Mouse (Mus musculus): Measurements from ENCODE around the gene Gramd2. TPM values are rescaled to one million over a fixed set of nuclear protein-coding genes. Genes with fewer than 3 reads are reported as not detected.

The Gramd2 gene
- polyA plus RNA-seq, 1 experiment from 2014 or later: 1.0 TPM

DNA sequence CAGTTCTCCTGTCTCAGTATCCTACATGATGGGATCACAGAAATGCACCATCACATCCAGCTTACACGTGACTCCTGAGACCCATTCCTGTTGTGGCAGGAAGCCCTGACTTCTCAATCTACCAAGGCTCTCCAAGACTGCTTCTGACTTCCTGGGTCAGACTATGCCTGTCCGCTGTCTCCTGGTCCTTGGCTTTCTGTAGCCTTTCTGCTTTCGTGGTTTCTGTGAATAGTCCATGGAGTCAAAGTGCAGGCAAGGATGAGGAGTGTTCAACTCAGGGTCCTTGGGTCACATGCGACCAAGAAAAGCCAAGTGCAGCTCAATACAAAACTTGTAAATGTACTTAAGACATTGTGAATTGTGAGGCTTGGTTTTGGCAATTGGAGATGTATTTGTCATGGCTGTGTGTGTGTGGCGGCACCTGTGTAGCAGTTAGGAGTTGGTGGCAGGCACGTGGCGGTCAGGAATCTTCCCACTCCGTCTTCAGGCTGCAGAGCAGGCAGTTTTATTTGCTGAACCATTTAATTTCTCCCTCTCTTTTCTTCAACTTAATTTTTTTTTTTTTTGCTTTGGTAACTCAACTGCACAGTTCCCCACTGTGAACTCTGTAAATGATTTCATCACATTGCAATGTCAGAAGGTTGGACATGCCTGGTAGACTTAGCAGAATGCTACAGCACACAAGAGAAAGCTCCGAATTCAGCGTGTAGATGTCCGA is 47.8 kb downstream of the Gramd2 start:
- Histone ChIP-seq H3K9ac (replicated peaks; ENCODE audit: low read length) (no peak overlapping the region), H3K36me3 (replicated peaks; ENCODE audit: control insufficient read depth, insufficient read depth, low read depth, low read length) (no peaks in the 10 kb centered on the region), H3K4me1 (ENCODE audit: control insufficient read depth, insufficient read depth, low read length) (no peaks in the 10 kb centered on the region; the same call in 1 of the 2 replicates), H3K9me3 (replicated peaks; ENCODE audit: control insufficient read depth, low read length) (no peaks in the 10 kb centered on the region), H3K27ac (replicated peaks; ENCODE audit: low read depth, low read length) (no peak overlapping the region), H3K4me2 (ENCODE audit: low read depth, low read length) (no peak overlapping the region), H3K27me3 (ENCODE audit: control insufficient read depth, insufficient read depth, low read length) (no peaks in the 10 kb centered on the region), H3K4me3 (ENCODE audit: low read depth, low read length) (no peak overlapping the region)
- DNase-seq (ENCODE audit: low spot score): no peak
- WGBS: 87% methylated on average over 11 of the region's 11 CpGs
- ATAC-seq (replicated peaks; ENCODE audit: insufficient number of reproducible peaks, low FRiP score, low TSS enrichment, low read depth): no peak

DNA sequence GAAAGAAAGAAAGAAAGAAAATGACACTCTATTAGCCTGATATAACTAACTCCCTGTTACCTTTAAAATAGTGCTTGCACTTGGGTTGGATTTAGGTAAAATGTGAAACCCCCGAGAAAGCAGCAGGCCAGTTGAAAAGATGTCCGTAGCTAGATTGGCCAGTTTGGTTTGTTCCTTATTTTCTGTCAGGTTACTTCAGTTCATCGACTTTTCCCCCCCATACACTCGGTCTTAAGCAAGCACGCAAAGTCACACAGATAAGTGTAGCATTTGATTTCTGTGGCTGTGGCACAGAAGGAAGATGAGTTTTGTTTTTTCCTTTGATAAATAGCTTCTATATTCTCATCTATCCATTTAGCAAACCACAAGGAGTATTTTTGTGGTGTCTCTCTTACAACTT is 51.2 kb downstream of the Gramd2 start:
- H3K4me2 ChIP-seq (ENCODE audit: low read depth, low read length): no peak overlapping the region
- no peaks in the 10 kb centered on the region for H3K36me3 ChIP-seq (replicated peaks; ENCODE audit: control insufficient read depth, insufficient read depth, low read depth, low read length)
- ATAC-seq (replicated peaks; ENCODE audit: insufficient number of reproducible peaks, low FRiP score, low TSS enrichment, low read depth) (no peak), DNase-seq (ENCODE audit: low spot score) (no peak)
- no peaks in the 10 kb centered on the region for H3K9me3 ChIP-seq (replicated peaks; ENCODE audit: control insufficient read depth, low read length)
- no peak overlapping the region for H3K9ac ChIP-seq (replicated peaks; ENCODE audit: low read length)
- no peaks in the 10 kb centered on the region for H3K27me3 ChIP-seq (ENCODE audit: control insufficient read depth, insufficient read depth, low read length)
- WGBS: 92% methylated on average over 5 of the region's 5 CpGs
- no peak overlapping the region for H3K4me3 ChIP-seq (ENCODE audit: low read depth, low read length)
- H3K4me1 ChIP-seq (ENCODE audit: control insufficient read depth, insufficient read depth, low read length): no peaks in the 10 kb centered on the region
- no peak overlapping the region for H3K27ac ChIP-seq (replicated peaks; ENCODE audit: low read depth, low read length)

DNA sequence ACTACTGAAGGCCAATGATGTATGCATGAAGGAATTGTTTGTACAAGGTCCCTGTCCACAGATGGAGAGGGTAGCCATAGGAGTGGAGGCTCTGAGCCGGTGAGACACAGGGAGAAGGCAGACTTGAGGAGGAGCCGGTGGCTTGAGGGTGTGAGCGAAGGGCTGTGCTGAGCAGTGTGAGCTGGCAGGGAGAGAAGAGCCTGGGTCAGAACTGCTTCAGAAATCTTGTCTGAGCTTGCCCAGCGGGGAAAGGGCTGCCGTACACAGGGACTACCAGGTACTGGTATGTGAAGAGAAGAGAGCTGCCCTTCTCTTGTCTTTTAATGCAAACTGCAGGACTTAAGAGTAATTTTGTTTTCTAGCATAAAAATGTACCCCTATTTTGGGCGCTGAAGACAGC is 53.1 kb downstream of the Gramd2 start:
- 66% methylated on average over 6 of the region's 6 CpGs for WGBS
- Histone ChIP-seq H3K27me3 (ENCODE audit: control insufficient read depth, insufficient read depth, low read length) (no peaks in the 10 kb centered on the region), H3K4me3 (ENCODE audit: low read depth, low read length) (no peak overlapping the region), H3K9ac (replicated peaks; ENCODE audit: low read length) (no peak overlapping the region), H3K4me2 (ENCODE audit: low read depth, low read length) (no peak overlapping the region), H3K27ac (replicated peaks; ENCODE audit: low read depth, low read length) (no peak overlapping the region), H3K36me3 (replicated peaks; ENCODE audit: control insufficient read depth, insufficient read depth, low read depth, low read length) (no peaks in the 10 kb centered on the region), H3K4me1 (ENCODE audit: control insufficient read depth, insufficient read depth, low read length) (no peaks in the 10 kb centered on the region), H3K9me3 (replicated peaks; ENCODE audit: control insufficient read depth, low read length) (no peaks in the 10 kb centered on the region)
- ATAC-seq (replicated peaks; ENCODE audit: insufficient number of reproducible peaks, low FRiP score, low TSS enrichment, low read depth): no peak
- DNase-seq (ENCODE audit: low spot score): no peak

DNA sequence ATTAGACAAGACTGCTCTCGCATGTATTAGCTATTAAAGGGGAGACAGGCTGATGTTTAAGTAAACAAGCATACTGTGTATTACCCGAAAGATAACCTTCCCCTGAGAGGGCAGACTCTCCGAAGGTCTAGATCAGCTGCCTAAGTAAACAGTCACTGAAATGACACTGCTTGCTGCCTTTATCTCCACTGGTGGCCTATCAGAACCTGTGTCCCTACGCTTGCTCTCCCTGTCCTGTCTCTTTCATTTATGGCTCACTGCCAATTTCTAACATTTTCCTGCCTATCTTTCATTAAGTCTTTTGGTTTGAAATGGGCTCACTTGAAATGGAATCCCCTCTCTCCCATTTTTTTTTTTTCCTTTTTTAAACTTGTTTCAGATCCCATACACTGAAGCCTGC is 55.5 kb downstream of the Gramd2 start:
- DNase-seq (ENCODE audit: low spot score) (no peak), ATAC-seq (replicated peaks; ENCODE audit: insufficient number of reproducible peaks, low FRiP score, low TSS enrichment, low read depth) (no peak)
- WGBS: 52% methylated on average over 4 of the region's 4 CpGs
- Histone ChIP-seq H3K4me2 (ENCODE audit: low read depth, low read length) (no peak overlapping the region), H3K27ac (replicated peaks; ENCODE audit: low read depth, low read length) (no peak overlapping the region), H3K36me3 (replicated peaks; ENCODE audit: control insufficient read depth, insufficient read depth, low read depth, low read length) (no peaks in the 10 kb centered on the region), H3K9me3 (replicated peaks; ENCODE audit: control insufficient read depth, low read length) (no peaks in the 10 kb centered on the region), H3K9ac (replicated peaks; ENCODE audit: low read length) (no peak overlapping the region), H3K4me3 (ENCODE audit: low read depth, low read length) (no peak overlapping the region), H3K27me3 (ENCODE audit: control insufficient read depth, insufficient read depth, low read length) (no peaks in the 10 kb centered on the region), H3K4me1 (ENCODE audit: control insufficient read depth, insufficient read depth, low read length) (no peaks in the 10 kb centered on the region)

DNA sequence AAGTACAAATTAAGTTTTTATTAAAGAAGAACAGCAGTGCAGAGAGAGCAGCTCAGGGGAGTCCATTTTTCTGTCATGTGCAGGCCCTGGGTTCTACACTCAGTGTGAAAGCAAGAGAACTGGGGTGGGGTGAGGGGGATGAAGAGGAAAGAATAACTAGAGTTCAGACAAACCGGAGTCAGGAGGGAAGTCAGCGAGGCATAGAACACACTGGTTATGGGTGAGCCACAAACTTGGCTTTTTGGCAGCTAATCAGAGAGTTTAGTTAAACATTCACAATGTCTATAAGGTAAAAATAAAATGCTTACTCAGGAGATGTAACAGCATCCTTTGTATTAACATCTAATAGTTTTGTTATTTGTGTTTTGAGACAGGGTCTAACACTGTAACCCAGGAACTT is 60.6 kb downstream of the Gramd2 start:
- Histone ChIP-seq H3K36me3 (replicated peaks; ENCODE audit: control insufficient read depth, insufficient read depth, low read depth, low read length) (no peaks in the 10 kb centered on the region), H3K4me1 (ENCODE audit: control insufficient read depth, insufficient read depth, low read length) (no peaks in the 10 kb centered on the region), H3K4me3 (ENCODE audit: low read depth, low read length) (no peak overlapping the region), H3K4me2 (ENCODE audit: low read depth, low read length) (no peak overlapping the region), H3K9ac (replicated peaks; ENCODE audit: low read length) (no peak overlapping the region), H3K27me3 (ENCODE audit: control insufficient read depth, insufficient read depth, low read length) (no peaks in the 10 kb centered on the region), H3K9me3 (replicated peaks; ENCODE audit: control insufficient read depth, low read length) (no peaks in the 10 kb centered on the region), H3K27ac (replicated peaks; ENCODE audit: low read depth, low read length) (no peak overlapping the region)
- DNase-seq (ENCODE audit: low spot score): no peak
- WGBS: 92% methylated on average over 2 of the region's 2 CpGs
- ATAC-seq (replicated peaks; ENCODE audit: insufficient number of reproducible peaks, low FRiP score, low TSS enrichment, low read depth): no peak

DNA sequence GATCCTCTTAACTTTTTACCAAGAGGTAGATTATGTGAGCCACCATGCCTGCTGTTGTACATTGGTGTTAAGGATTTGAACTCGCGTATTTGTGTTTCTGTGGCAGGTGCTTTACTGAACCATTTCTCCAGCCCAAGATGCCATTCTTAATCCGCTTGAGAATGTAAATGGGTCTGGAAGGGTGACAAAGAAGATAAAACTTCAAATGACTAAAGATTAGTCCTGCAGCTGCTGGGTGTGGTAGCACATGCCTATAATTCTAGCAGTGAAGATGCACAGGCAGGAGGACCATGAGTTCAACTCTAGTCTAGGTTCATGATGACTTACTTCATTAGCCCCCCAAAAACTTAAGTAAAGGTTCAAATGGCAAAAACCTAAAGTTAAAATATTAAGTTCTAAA is 64.0 kb downstream of the Gramd2 start:
- Histone ChIP-seq H3K9me3 (replicated peaks; ENCODE audit: control insufficient read depth, low read length) (no peaks in the 10 kb centered on the region), H3K27ac (replicated peaks; ENCODE audit: low read depth, low read length) (no peak overlapping the region), H3K4me1 (ENCODE audit: control insufficient read depth, insufficient read depth, low read length) (no peaks in the 10 kb centered on the region), H3K36me3 (replicated peaks; ENCODE audit: control insufficient read depth, insufficient read depth, low read depth, low read length) (no peaks in the 10 kb centered on the region), H3K27me3 (ENCODE audit: control insufficient read depth, insufficient read depth, low read length) (no peaks in the 10 kb centered on the region), H3K9ac (replicated peaks; ENCODE audit: low read length) (no peak overlapping the region), H3K4me2 (ENCODE audit: low read depth, low read length) (no peak overlapping the region), H3K4me3 (ENCODE audit: low read depth, low read length) (no peak overlapping the region)
- WGBS: 95% methylated on average over 3 of the region's 3 CpGs
- ATAC-seq (replicated peaks; ENCODE audit: insufficient number of reproducible peaks, low FRiP score, low TSS enrichment, low read depth) (no peak), DNase-seq (ENCODE audit: low spot score) (no peak)

DNA sequence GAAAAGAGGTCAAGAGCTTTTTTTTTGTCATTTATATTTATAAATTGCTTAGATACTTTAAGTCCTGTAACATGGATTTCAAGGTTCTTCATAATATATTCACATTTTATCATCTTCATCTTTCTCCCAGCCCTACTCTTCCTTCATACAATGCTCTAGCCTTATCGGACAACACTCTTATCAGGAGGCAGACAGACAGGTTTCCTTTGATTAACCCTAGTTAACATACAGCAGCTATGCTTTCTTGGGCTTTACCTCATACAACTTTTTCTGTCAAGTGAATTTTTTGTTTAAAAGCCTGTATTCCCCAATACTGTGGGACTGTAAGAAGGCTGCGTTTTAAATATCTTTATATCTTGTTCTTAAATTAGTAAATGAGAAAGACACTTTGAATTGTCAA is 68.4 kb downstream of the Gramd2 start:
- DNase-seq (ENCODE audit: low spot score): no peak
- no peak overlapping the region for H3K4me3 ChIP-seq (ENCODE audit: low read depth, low read length)
- no peaks in the 10 kb centered on the region for H3K27me3 ChIP-seq (ENCODE audit: control insufficient read depth, insufficient read depth, low read length)
- no peak overlapping the region for H3K27ac ChIP-seq (replicated peaks; ENCODE audit: low read depth, low read length)
- no peak overlapping the region for H3K9ac ChIP-seq (replicated peaks; ENCODE audit: low read length)
- H3K9me3 ChIP-seq (replicated peaks; ENCODE audit: control insufficient read depth, low read length): no peaks in the 10 kb centered on the region
- WGBS: 91% methylated on average over 2 of the region's 2 CpGs
- no peaks in the 10 kb centered on the region; the same call in 1 of the 2 replicates for H3K4me1 ChIP-seq (ENCODE audit: control insufficient read depth, insufficient read depth, low read length)
- H3K36me3 ChIP-seq (replicated peaks; ENCODE audit: control insufficient read depth, insufficient read depth, low read depth, low read length): no peaks in the 10 kb centered on the region
- H3K4me2 ChIP-seq (ENCODE audit: low read depth, low read length): no peak overlapping the region
- ATAC-seq (replicated peaks; ENCODE audit: insufficient number of reproducible peaks, low FRiP score, low TSS enrichment, low read depth): no peak

DNA sequence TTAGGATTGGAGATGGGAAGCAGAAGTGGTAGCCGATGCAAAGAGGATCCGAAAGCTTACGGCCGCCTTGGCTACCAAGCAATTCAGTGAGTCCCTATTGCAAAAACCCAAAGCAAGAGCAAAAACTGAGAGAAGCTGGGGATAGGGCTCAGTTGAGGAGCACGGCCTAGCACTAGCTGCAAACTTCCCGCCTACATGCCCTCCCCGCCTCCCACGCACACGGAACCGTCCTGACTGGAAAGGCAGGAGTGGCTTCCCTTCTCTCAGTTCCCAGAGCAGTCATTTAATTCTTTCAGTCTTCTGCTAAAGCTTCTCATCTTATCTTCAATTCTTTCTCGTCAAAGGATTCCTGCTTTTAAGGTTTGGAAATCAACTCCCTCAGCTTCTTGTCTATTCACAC is 69.0 kb downstream of the Gramd2 start:
- Histone ChIP-seq H3K36me3 (replicated peaks; ENCODE audit: control insufficient read depth, insufficient read depth, low read depth, low read length) (no peaks in the 10 kb centered on the region), H3K27ac (replicated peaks; ENCODE audit: low read depth, low read length) (no peak overlapping the region), H3K9me3 (replicated peaks; ENCODE audit: control insufficient read depth, low read length) (no peaks in the 10 kb centered on the region), H3K4me3 (ENCODE audit: low read depth, low read length) (no peak overlapping the region), H3K4me1 (ENCODE audit: control insufficient read depth, insufficient read depth, low read length) (no peaks in the 10 kb centered on the region; the same call in 1 of the 2 replicates), H3K9ac (replicated peaks; ENCODE audit: low read length) (no peak overlapping the region; the same call in 1 of the 2 replicates), H3K4me2 (ENCODE audit: low read depth, low read length) (no peak overlapping the region), H3K27me3 (ENCODE audit: control insufficient read depth, insufficient read depth, low read length) (no peaks in the 10 kb centered on the region)
- ATAC-seq (replicated peaks; ENCODE audit: insufficient number of reproducible peaks, low FRiP score, low TSS enrichment, low read depth) (no peak), DNase-seq (ENCODE audit: low spot score) (no peak)
- WGBS: 88% methylated on average over 11 of the region's 11 CpGs
